Mouse (Mus musculus) limb, embryonic 10.5 days (tissue): ENCODE data around the gene Fth1. TPM values are rescaled to one million over a fixed set of nuclear protein-coding genes. Genes with fewer than 3 reads are reported as not detected.
"Not testable (repeated sequence)": the region's sequence is repeated elsewhere in the genome, so short reads cannot be mapped to it uniquely, and the experiment has no call there.

Experiments
- DNase-seq: peaks from one replicate; pipeline ENCODE4 v3.0.0-alpha.2; 2017; ENCODE audit warnings: low spot score
- H3K27ac ChIP-seq: fragments of 300-500 bp; sonication (generic); 2 replicates; pipeline ENCODE4 v1.5.1; 2016; ENCODE audit warnings: mild to moderate bottlenecking
- H3K27me3 ChIP-seq: fragments of 300-500 bp; sonication (generic); 2 replicates; pipeline ENCODE4 v1.6.1; 2016; ENCODE audit warnings: low read depth, mild to moderate bottlenecking; ENCODE audit not compliant: poor library complexity, severe bottlenecking
- H3K36me3 ChIP-seq: fragments of 300-500 bp; sonication (generic); 2 replicates; pipeline ENCODE4 v1.6.1; 2016; ENCODE audit warnings: mild to moderate bottlenecking, moderate library complexity
- H3K4me1 ChIP-seq: fragments of 300-500 bp; sonication (generic); 2 replicates; pipeline ENCODE4 v1.6.1; 2016
- H3K4me3 ChIP-seq: fragments of 300-500 bp; sonication (generic); 2 replicates; pipeline ENCODE4 v1.5.1; 2016; ENCODE audit warnings: mild to moderate bottlenecking, moderate library complexity
- H3K9me3 ChIP-seq: fragments of 300-500 bp; sonication (generic); replicated peaks from 2 replicates; pipeline ENCODE4 v1.6.1; 2016; ENCODE audit warnings: mild to moderate bottlenecking
- WGBS: fragments of 180-500 bp; shearing (Covaris S2); methylation state at CpG from one replicate; pipeline ENCODE4 v1.1.7; 2016; 5-methylcytosine and 5-hydroxymethylcytosine counted together
- polyA plus RNA-seq: library from polyadenylated mRNA; unstranded; fragments of >200 nt; fragmentation: Nextera tagmentation; extraction: Ambion mirVana; gene quantifications from 2 replicates; pipeline ENCODE4 v1.2.1, GENCODE M21; 2016

The Fth1 gene
- 1,175 and 1,229 TPM in 2 replicates for polyA plus RNA-seq

DNA sequence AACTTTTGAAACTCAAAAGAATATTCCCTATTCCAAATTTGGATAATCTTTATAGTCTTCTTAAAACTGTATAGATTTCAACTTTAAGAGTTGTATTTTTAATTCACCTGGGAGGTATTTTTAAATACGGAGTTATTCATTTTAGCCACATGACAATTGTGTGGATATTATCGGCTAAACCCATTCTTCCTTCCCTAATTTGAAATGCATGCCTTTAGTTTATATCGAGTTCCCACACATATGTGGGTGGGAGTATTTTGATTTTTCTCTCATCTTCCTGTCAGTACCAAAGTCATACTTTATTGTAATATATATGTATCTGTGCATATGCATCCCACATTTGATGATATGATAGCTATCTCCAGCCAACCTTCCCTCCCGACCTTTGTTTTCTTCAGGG, at the start of gene Fth1:
Gene Fth1 (plus strand): TSS at position 341 of the 400 bp plus-strand sequence.
- H3K36me3 ChIP-seq = peaks cover 15% of the 10 kb centered on the region
- peak within 1 kb of the TSS; percentile 74; the same call in 1 of the 2 replicates for H3K4me3 ChIP-seq
- no peak for DNase-seq
- no peaks in the 10 kb centered on the region for H3K27me3 ChIP-seq
- 96% methylated on average over 4 of the region's 4 CpGs for WGBS
- peak within 1 kb of the TSS; percentile 92 for H3K27ac ChIP-seq
- H3K4me1 ChIP-seq = peaks cover 23% of the 10 kb centered on the region
- no peaks in the 10 kb centered on the region for H3K9me3 ChIP-seq

DNA sequence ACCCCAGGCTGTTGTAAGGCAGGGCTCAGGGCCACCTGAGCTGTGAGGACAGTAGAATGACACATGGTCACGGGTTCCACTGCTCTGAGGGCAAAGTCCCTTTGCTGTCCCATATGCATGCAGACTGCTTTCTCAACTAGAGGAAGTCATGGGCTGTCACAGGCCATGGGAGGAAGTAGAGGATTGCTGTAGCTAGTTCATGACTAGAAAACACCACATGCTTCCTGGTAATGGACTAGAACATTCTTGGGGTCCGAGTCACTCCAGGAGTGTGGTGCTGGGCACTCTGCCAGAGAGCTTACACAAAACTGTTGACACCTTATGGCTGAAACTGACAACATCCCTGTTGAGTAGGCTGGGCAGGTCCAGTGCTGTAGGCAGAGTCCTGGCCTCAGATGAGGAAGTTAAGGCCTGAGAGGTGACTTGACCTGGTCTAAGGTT, 49.2 kb upstream of the Fth1 start:
- not testable (repeated sequence) for H3K27me3 ChIP-seq, H3K36me3 ChIP-seq, H3K27ac ChIP-seq, H3K4me1 ChIP-seq, DNase-seq, H3K9me3 ChIP-seq, H3K4me3 ChIP-seq
- WGBS = 90% methylated on average over 2 of the region's 2 CpGs

DNA sequence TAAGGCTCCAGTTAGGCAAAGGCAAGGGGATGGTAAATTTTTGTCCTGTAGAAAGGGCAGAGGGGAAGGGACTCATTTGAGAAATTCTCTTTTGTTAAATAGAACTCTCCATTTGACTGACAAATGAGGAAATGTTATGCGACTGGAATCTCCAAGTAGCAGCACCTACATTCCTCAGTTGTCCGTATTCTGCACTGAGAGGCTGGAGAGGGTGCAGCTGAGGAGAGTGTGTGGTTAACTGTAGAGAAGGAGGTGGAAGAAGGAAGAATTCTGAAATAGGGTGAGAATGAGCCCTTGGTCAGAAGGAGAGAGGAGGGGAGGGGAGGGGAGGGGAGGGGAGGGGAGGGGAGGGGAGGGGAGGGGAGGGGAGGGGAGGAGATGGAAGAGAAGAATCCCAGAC, 46.5 kb upstream of the Fth1 start:
- H3K9me3 ChIP-seq = no peaks in the 10 kb centered on the region
- peaks cover 10% of the 10 kb centered on the region; the same call in 1 of the 2 replicates for H3K4me1 ChIP-seq
- no peaks in the 10 kb centered on the region for H3K36me3 ChIP-seq
- H3K4me3 ChIP-seq = no peak overlapping the region
- no peak overlapping the region for H3K27ac ChIP-seq
- H3K27me3 ChIP-seq = no peaks in the 10 kb centered on the region
- DNase-seq = no peak
- 81% methylated on average over 2 of the region's 2 CpGs for WGBS

DNA sequence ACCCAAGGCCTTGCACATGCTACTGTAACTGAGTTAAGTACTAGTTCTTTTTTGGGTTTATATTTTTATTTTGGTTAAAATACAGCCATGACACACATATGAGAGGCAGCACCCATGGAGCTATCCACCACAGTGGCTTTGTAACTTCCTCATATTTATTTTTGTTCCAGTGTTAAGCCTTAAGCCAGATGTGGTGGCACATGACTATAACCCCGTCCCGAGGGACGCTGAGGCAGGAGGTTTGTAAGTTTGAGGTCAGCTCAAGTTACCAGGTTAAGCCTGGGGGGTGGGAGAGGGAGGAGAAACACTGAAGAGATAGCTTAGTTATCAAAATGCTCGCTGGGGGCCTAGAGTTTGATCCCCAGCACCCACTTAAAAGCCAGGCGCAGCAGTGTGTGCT, 43.8 kb upstream of the Fth1 start:
- 71% methylated on average over 5 of the region's 5 CpGs for WGBS
- Histone ChIP-seq H3K9me3 (no peaks in the 10 kb centered on the region), H3K27ac (no peak overlapping the region), H3K4me3 (no peak overlapping the region), H3K4me1 (peaks cover 28% of the 10 kb centered on the region), H3K27me3 (no peaks in the 10 kb centered on the region), H3K36me3 (no peaks in the 10 kb centered on the region)
- no peak for DNase-seq

DNA sequence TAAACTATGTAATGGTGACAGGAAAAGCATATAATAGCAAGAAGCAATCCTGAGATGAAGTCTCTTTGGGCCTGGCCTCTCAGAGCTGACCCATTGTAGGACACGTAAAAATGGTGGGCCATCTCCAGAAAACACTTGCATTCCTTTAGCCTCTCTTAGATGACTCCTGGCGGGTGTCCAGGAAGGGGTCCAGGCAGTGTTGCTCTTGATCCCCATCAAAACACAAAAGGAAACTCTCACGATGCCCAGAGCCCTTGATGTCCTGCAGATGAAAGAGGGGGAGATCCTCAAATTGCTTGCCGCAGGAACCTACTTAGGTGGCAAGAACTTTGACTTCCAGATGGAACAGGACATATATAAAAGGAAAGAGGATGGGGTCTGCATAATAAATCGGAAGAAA, 43.0 kb upstream of the Fth1 start:
- DNase-seq = no peak
- no peak overlapping the region for H3K4me3 ChIP-seq
- 69% methylated on average over 5 of the region's 5 CpGs for WGBS
- no peak overlapping the region for H3K27ac ChIP-seq
- H3K4me1 ChIP-seq = peaks cover 36% of the 10 kb centered on the region
- no peaks in the 10 kb centered on the region for H3K9me3 ChIP-seq
- no peaks in the 10 kb centered on the region for H3K36me3 ChIP-seq
- no peaks in the 10 kb centered on the region for H3K27me3 ChIP-seq

DNA sequence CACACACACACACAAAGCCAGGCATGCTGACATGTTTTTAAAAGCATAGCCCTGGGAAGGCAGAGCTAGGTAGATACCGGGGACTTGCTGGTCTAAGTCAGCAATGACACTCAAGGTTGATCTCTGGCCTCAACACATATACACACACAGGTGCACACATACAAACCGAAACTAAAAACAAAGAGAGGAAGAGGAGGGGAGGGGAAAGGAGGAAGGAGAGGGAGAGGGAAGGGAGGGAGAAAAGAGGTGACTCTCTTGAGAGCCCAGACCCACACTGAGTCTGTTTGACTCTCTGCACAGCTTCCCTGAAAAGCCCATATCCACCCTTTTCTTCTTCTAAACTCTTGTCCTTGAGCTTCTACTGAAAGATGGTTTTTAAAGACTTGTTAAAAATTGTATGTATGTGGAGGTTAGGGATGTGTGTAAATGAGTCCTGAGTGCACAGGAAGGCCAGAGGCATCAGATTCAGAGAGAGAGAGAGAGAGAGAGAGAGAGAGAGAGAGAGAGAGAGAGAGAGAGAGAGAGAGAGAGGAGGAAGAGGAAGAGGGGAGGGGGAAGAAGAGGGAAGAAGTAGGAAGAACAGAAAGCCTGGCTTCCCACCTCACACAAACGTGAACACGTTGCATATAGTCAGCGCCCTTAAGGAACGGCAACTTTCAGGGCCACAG, 42.1 kb upstream of the Fth1 start:
- H3K27ac ChIP-seq = no peak overlapping the region
- WGBS = 83% methylated on average over 6 of the region's 6 CpGs

DNA sequence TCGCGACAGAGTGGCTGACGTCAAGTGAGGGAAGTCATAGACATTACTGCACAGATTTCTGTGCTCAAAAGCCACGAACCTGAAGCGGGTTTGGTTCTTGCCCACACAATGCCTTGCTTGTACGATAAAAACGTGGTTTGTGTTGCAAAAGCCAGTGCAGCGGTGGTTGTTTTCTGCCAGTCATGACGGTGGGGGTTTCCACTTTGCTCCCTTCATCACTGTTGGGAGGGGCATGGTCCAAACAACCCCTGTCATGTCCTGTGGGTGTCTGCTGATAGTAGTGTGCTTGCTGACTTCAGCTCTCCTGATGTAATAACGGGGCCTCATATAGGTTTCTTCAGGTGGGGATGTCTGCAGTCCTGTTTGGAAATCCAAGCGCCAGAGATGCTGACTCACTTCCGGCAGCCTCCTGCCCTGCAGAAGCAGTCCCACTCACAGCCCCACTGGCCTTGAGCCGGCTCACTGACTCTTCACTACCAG, 41.5 kb upstream of the Fth1 start:
- peaks cover 48% of the 10 kb centered on the region for H3K4me1 ChIP-seq
- no peak for DNase-seq
- H3K36me3 ChIP-seq = no peaks in the 10 kb centered on the region
- 80% methylated on average over 13 of the region's 13 CpGs for WGBS
- no peaks in the 10 kb centered on the region for H3K9me3 ChIP-seq
- no peak overlapping the region for H3K27ac ChIP-seq
- H3K4me3 ChIP-seq = no peak overlapping the region
- no peaks in the 10 kb centered on the region for H3K27me3 ChIP-seq

More for the DNA sequence above, 42.1 kb upstream of the Fth1 start:
- Histone ChIP-seq H3K4me3 (no peak overlapping the region), H3K4me1 (peaks cover 45% of the 10 kb centered on the region), H3K27me3 (no peaks in the 10 kb centered on the region), H3K36me3 (no peaks in the 10 kb centered on the region), H3K9me3 (no peaks in the 10 kb centered on the region)
- no peak for DNase-seq

DNA sequence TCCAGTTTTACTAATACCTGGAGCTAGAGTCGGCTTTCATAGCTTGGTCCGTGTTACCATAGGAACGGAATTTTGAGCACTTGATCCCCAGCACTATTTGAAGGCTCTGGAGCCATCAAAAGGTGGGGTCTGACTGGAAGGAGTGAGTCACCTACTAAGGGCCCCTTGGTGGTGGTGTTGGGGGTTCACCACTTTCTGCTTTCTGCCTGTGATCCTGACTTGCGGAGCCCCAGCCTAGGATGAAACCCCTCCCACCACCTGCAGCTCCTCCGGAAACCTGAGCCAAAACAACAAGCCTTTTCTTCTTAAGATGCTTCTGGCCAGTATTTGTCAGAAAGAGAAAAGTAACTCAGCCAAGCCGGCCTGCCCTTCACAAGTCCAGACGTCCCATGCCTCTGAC, 40.6 kb upstream of the Fth1 start:
- 63% methylated on average over 7 of the region's 7 CpGs for WGBS
- no peaks in the 10 kb centered on the region for H3K27me3 ChIP-seq

DNA sequence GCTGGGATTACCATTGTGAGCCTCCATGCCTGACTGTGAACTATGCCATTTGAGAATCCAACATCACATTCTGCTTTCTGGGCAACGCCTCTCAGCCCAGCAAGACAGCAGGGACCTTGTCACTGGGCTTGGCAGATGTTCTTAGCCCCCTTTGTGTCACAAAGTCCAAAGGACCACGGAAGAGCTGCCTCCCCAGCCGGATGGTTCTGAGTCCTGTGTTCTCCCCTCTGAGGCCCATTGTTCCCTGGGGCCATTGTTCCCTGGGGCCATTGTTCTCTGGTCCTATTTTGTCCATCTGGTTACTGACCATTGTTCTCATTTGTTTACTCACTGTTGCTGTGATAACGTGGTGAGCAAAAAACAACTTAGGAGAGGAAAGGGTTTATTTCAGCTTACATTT, 39.5 kb upstream of the Fth1 start:
- no peaks in the 10 kb centered on the region for H3K9me3 ChIP-seq
- DNase-seq = no peak
- no peak overlapping the region for H3K27ac ChIP-seq
- no peaks in the 10 kb centered on the region for H3K27me3 ChIP-seq
- 69% methylated on average over 4 of the region's 4 CpGs for WGBS
- H3K36me3 ChIP-seq = no peaks in the 10 kb centered on the region
- H3K4me1 ChIP-seq = peaks cover 48% of the 10 kb centered on the region
- no peak overlapping the region for H3K4me3 ChIP-seq

More for the DNA sequence above, 40.6 kb upstream of the Fth1 start:
- Histone ChIP-seq H3K4me1 (peaks cover 48% of the 10 kb centered on the region), H3K36me3 (no peaks in the 10 kb centered on the region), H3K4me3 (no peak overlapping the region), H3K9me3 (no peaks in the 10 kb centered on the region), H3K27ac (no peak overlapping the region)
- DNase-seq = no peak

DNA sequence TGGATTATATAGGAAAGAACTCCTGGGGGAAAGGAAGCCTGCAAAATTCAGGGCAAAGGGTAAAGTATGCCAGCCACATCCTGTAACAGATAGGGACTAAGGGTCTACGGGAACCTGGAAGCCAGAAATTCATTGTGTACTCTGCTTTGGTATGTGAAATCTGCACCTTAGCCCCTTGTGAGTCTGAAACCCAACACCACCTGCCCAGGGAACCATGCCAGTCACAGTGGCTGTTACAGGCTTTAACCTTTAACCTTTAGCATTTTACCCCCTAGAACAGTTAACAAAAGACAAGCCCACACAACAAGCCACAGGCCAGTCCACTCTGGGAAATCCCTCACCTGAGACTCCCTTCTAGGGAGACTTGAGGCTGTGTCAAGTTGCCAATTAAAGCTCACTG, 38.6 kb upstream of the Fth1 start:
- WGBS = 38% methylated on average over 1 of the region's 1 CpGs

DNA sequence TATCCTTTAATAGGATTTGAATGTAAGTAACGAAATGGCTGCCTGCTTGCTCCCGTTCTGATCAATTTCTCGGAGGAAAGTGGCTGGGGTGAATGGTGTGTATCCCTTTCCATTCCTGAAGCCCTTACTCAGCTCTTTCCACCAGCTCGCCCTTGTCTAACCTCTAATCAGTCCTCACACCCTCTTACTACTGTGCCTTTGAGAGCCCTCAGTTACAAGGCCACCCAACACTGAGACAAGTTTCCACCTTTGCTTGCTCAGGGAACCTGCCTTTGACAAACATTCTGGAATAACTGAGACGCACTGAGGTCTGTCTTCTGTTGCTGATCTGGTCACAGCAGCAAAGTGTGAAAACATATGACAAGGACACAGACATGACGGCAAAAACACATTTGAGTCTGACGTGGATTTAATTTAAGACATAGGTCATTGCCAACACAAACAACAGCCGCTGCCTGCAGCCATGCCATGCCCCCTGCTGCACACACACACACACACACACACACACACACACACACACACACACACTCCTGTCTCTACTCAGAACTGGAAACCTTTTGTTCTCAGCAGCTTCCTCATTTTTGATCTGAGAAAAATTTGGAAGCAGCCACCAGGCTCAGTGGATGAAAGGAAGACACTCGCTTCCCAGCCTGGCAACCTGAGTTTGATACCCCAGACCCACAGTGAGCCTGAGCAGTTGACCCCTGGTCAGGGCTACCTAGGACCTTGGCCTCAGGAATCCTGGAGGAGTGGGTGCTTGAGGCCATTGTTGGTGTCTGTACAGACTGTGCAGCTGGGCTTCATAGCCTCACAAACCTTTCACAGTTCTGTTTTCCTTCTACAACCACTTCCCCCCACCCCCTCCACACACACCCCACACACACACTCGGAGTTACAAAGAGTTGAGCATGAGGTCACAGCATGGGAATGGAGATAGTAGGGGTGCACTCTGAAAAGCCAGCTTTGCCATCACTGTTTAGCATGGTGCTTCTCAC, 37.6 kb upstream of the Fth1 start:
- peak overlapping the region; percentile 72 for H3K27ac ChIP-seq
- no peak overlapping the region for H3K4me3 ChIP-seq
- 67% methylated on average over 10 of the region's 10 CpGs for WGBS
- no peaks in the 10 kb centered on the region for H3K36me3 ChIP-seq
- H3K9me3 ChIP-seq = no peaks in the 10 kb centered on the region
- no peak for DNase-seq
- H3K27me3 ChIP-seq = no peaks in the 10 kb centered on the region
- peaks cover 41% of the 10 kb centered on the region for H3K4me1 ChIP-seq

More for the DNA sequence above, 38.6 kb upstream of the Fth1 start:
- no peaks in the 10 kb centered on the region for H3K27me3 ChIP-seq
- no peaks in the 10 kb centered on the region for H3K36me3 ChIP-seq
- no peak overlapping the region for H3K4me3 ChIP-seq
- H3K27ac ChIP-seq = peak overlapping the region; percentile 68; the same call in 1 of the 2 replicates
- no peaks in the 10 kb centered on the region for H3K9me3 ChIP-seq
- H3K4me1 ChIP-seq = peaks cover 42% of the 10 kb centered on the region
- DNase-seq = no peak

DNA sequence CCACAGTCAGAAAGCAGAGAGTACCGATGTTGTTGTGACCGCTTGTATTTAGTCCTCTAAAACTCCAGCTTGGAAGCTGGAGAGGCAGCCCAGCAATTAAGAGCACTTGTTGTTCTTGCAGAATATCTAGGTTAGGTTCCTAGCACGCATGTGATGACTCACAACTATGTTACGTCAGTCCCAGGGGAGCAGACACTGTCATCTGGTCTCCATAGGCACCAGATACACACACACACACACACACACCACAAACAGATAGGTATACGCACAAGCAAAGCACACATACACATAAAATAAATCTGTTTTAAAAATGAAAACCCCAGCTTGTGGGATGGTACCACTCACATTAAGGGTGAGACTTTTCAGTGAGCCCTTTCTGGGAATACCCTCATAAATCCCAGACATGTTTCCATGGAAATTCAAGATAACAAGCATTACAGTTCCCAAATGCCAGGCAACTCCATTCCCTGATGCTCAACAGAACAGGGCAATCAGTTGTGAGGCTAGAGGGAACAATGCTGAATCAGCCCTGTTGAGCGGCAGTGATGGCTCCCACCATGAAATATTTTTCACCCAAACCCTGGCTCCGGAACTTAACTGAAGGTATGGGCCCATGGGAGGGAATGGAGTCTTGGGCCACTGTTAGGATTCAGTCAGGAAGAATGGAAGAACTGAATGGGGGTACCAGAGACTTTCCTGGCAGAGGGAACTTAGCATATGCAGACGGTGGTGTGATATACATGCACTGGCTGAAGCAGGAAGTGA, 34.4 kb upstream of the Fth1 start:
- peaks cover 25% of the 10 kb centered on the region for H3K4me1 ChIP-seq
- H3K36me3 ChIP-seq = no peaks in the 10 kb centered on the region
- no peak for DNase-seq
- WGBS = 95% methylated on average over 8 of the region's 8 CpGs
- H3K9me3 ChIP-seq = no peaks in the 10 kb centered on the region
- H3K4me3 ChIP-seq = no peak overlapping the region
- H3K27me3 ChIP-seq = no peaks in the 10 kb centered on the region
- no peak overlapping the region for H3K27ac ChIP-seq
